Mouse (Mus musculus) bone marrow macrophage, adult 2 months (primary cell): Measurements from ENCODE around the gene Cenpa. TPM values are rescaled to one million over a fixed set of nuclear protein-coding genes. Genes with fewer than 3 reads are reported as not detected.
A peak's percentile ranks its signal among the peaks of the same experiment; 100 is the strongest.

Experiments used
- H3K27ac ChIP-seq: 2 replicates; pipeline ENCODE4 v1.5.1; 2012; ENCODE audit warnings: low read depth, low read length; ENCODE audit not compliant: insufficient read depth
- H3K4me1 ChIP-seq: 2 replicates; pipeline ENCODE4 v1.6.1; 2012; ENCODE audit warnings: low read length; ENCODE audit not compliant: control insufficient read depth, insufficient read depth
- H3K4me3 ChIP-seq: 2 replicates; pipeline ENCODE4 v1.5.1; 2012; ENCODE audit warnings: mild to moderate bottlenecking, low read length, moderate library complexity; ENCODE audit not compliant: insufficient read depth
- CTCF ChIP-seq: IDR thresholded peaks from 2 replicates; pipeline ENCODE4 v1.5.1; 2012; ENCODE audit warnings: low read depth, mild to moderate bottlenecking, low read length, moderate library complexity
- POLR2A ChIP-seq: IDR thresholded peaks from 2 replicates; pipeline ENCODE4 v1.6.1; 2012; ENCODE audit warnings: mild to moderate bottlenecking, low read depth, low read length, borderline replicate concordance
- polyA plus RNA-seq: library from polyadenylated mRNA; stranded (reverse); fragments of >200 nt; gene quantifications from 2 replicates; pipeline ENCODE4 v1.2.4, GENCODE M21; 2012; ENCODE audit not compliant: missing spikeins, insufficient read depth, insufficient read length

Cenpa gene
- polyA plus RNA-seq, 1 experiment = 81.0 TPM

DNA sequence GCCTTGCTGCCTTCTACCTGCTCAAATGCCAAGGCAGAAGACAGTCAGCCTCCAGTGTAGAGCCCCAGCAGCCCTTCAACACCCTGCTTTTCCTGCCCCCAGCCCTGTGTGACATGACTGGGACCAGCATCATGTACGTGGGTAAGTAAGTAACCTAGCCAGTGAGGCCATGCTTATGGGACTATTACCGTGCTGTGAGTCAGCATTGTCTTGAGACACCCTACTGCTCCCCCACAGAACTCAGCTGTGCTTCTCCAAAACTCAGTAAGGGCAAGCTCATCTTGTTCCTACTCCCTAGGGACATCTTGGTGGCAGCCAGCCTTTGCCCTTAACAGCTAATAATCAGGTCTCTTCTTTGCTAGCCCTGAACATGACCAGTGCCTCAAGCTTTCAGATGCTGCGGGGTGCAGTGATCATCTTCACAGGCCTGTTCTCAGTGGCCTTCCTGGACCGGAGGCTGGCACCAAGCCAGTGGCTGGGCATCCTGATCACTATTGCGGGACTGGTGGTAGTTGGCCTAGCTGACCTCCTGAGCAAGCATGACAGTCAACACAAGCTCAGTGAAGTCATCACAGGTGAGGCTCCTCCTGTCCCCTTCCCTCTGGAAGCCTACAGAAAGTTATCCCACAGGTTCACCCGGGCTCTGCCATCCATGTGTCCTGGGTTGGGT, 10.9 kb upstream of the Cenpa start:
- Histone ChIP-seq H3K27ac (no peak overlapping the region), H3K4me3 (no peak overlapping the region), H3K4me1 (peaks cover 57% of the 10 kb centered on the region)
- TF ChIP-seq POLR2A (no peak), CTCF (no peak)

DNA sequence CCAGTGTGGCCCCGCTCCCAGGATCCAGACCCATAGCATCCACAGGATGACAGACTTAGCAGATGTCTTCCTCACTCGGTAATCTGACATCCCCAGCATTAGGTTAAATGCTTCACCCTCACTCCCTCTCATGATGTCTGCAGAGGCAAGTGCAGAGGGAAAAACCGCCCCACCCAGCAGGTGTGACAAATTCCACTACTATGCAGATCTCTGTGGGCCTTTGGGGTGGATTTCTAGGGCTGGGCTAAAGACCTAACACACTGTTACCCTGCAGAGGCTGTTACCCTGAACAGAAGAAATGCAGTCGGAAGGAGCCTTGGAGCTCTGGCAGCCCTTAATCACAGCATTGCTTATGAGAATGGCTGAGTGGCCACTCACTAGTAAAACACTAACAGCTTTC, 7.5 kb upstream of the Cenpa start:
- H3K4me3 ChIP-seq = no peak overlapping the region
- no peak for TF ChIP-seq CTCF
- no peak for TF ChIP-seq POLR2A
- no peak overlapping the region for H3K27ac ChIP-seq
- H3K4me1 ChIP-seq = peaks cover 34% of the 10 kb centered on the region

DNA sequence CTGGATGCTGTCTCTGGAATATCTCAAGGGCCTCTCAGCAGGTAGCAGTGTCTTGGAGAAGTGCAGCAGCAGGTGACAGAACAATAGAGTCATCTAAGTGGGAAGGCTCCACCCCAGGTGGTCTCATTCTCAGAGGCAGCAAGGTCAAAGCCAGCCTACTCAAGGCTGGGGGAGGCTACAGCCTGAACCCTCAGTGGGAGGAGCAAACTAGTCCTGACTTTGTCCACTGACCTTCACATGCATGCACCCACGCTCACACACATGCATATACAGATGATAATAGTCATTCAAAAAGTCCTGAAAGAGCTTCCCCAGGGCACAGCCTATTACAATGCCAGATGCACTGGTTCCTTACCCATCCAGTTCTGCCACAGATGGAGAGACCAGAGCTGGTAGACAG, 6.3 kb upstream of the Cenpa start:
- Histone ChIP-seq H3K4me1 (peaks cover 26% of the 10 kb centered on the region), H3K27ac (no peak overlapping the region), H3K4me3 (no peak overlapping the region)
- TF ChIP-seq POLR2A (no peak), CTCF (no peak)

DNA sequence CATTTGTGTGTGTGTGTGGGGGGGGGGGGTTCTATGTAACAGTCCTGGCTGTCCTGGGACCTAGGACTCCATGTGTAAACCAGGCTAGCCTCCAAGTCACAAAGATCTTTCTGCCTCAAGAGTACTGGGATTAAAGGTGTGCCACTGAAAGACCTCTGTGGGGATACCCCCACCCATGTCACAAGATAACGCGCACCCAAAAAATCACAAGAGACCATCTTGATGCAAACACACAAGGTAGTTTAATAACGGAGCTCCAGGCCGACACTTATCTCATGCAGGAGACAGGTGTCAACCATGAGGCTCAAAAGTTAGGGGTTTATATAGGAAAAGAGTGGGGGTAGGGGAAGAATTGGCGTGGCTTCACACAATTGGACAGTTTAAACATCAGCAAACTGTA, 5.8 kb upstream of the Cenpa start:
- H3K4me1 ChIP-seq = peaks cover 21% of the 10 kb centered on the region
- TF ChIP-seq POLR2A (no peak), CTCF (no peak)
- H3K4me3 ChIP-seq = no peak overlapping the region
- no peak overlapping the region for H3K27ac ChIP-seq

DNA sequence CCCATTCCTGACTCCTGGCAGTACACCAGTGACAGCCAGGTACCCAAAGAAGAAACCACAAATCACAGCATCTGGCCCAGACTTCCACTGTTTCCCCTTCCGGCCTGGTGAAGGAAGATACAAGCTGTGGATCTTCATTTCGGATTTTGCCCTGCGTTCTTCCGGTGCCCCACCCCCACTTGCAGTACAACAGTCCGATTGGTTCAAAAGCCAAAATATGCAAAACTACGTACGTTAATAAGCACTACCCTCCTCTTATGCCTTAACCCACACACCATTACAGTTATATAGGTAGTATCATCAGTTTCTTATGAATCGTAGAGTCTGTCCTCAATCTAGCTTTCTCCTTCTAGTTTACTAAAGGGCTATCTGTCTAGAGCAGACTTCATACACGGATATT, 1.2 kb upstream of the Cenpa start:
- no peak for TF ChIP-seq POLR2A
- TF ChIP-seq CTCF = no peak
- Histone ChIP-seq H3K27ac (no peak overlapping the region), H3K4me3 (no peak overlapping the region), H3K4me1 (peaks cover 30% of the 10 kb centered on the region)

DNA sequence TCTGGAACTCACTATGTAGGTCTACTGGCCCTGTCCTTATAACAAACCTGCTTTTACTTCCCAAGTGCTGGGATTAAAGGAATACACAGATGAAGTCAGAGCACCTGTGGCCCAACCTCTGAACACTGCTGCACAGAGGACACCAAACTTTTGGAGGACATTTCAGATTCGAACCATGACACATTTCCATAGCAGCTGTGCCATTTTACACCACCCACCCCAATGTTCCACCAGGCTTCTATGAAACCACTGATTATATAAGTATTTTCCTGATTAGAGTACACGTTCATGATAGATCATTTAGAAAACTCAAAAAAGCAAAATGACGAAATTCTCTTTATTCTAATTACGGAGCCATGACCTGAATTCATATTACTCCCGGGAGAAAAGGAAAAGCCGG, 609 bp upstream of the Cenpa start:
- no peak for TF ChIP-seq POLR2A
- TF ChIP-seq CTCF = no peak
- Histone ChIP-seq H3K4me1 (peaks cover 30% of the 10 kb centered on the region), H3K27ac (peak overlapping the region; percentile 96), H3K4me3 (peak overlapping the region; percentile 51)

DNA sequence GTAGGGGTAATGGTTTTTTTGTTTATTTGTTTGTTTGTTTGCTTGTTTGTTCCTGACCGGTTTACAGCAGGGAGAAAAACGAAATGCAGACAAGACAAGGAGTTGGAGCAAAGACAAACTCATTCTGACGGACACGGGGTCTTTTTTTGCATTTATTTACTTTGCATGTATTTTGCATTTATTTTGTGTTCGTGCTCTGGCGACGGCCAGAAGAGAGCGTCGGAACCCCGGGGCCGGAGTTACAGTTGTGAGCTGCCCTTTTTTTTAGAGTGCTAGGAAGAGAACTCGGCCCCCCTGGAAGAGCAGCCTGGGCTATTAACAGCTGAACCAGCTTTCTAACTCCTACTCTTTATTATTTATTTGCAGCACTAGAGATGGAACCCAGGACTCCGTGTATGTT, 638 bp downstream of the Cenpa start:
- peaks cover 30% of the 10 kb centered on the region for H3K4me1 ChIP-seq
- TF ChIP-seq POLR2A (no peak), CTCF (no peak)
- H3K4me3 ChIP-seq = peak overlapping the region; percentile 84
- peak overlapping the region; percentile 65 for H3K27ac ChIP-seq

DNA sequence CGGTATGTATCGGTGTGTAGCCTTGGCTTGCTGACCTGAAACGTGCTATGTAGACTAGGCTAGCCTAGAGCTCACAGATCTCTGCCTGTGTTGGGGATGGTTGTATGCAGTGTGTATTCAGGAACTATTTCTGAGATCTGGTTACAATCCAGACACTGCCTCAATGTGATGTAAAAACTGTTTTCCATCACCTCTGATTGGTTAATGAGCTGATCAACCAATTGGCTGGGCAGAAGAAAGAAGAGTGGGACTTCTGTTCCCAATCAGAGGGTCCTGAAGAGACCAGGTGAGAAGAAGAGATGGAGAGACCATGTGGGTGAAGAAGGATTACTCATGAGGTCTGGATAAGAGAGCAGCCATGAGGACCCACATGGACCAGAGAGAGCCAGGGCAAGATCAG, 1.1 kb downstream of the Cenpa start:
- Histone ChIP-seq H3K4me1 (peaks cover 30% of the 10 kb centered on the region), H3K27ac (no peak overlapping the region), H3K4me3 (peak overlapping the region; percentile 84)
- TF ChIP-seq CTCF = no peak

DNA sequence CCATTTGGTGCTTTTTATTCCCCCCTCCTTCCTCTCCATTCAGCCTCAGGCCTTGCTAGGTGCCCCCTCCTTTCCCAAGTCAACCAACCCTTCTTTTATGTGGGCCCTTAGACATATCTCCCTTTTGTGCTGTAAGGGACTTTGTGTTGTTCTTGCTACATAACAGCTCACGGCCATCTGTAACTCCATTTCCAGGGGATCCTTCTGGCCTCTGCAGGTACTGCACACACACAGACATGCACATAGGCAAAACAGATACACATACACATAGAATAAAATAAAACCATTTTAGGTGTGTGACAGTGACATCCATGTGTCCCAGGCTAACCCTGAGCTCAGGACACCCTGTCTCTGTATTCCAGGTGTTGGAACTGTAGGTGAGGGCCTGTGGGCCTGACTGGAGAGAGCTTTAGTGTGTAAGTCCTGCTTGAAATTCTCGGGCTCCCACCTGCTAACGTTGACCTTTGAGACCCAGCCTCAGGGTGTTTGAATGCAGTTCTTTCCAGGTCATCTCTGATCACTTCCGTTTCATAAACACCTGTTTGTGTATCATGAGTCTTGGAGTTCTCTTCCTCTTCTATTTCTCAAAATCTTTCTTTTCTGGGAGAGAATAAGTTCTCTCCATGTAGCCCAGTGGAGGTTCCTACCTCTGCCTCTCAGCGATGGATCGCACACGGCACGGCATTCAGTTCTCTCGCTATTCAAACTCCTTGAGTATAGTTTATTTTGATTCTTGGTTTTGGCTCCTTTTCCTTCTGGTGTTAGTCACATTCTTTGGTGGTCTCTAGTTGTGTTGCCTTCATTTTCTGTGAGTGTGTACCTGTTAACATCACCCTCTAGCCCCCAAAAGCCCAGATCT, 2.3 kb downstream of the Cenpa start:
- H3K4me1 ChIP-seq = peaks cover 24% of the 10 kb centered on the region
- peak overlapping the region; percentile 84; the same call in 1 of the 2 replicates for H3K4me3 ChIP-seq
- H3K27ac ChIP-seq = no peak overlapping the region
- no peak for TF ChIP-seq CTCF
- TF ChIP-seq POLR2A = no peak

DNA sequence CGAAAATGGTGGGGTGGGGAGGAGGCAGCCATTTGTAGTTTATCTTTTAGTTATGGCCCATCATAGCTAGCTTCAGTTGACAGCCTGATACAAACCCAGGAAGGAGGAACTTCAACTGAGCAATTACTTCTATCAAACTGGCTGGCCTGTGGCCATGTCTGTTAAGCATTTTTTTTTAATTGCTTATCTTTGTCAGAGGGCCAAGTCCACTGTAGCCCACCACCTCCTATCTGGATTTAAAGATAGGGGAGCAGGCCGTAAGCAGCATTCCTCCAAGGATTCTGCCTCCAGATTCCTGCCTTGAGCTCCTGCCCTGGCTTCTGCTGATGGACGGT, 2.9 kb downstream of the Cenpa start:
- no peak overlapping the region for H3K27ac ChIP-seq
- peaks cover 20% of the 10 kb centered on the region for H3K4me1 ChIP-seq
- TF ChIP-seq POLR2A = no peak
- TF ChIP-seq CTCF = no peak
- no peak overlapping the region for H3K4me3 ChIP-seq
